Mouse (Mus musculus) myocyte (in vitro differentiated cells): ENCODE measurements around the gene St8sia1.

Experiments
- CEBPB ChIP-seq: IDR thresholded peaks from 2 replicates; pipeline ENCODE4 v1.6.1; 2011; ENCODE audit warnings: mild to moderate bottlenecking, moderate library complexity; ENCODE audit not compliant: poor library complexity, insufficient read depth, severe bottlenecking
- E2F4 ChIP-seq: IDR thresholded peaks from one replicate; pipeline ENCODE4 v1.6.1; 2011; ENCODE audit warnings: mild to moderate bottlenecking, control low read depth, moderate library complexity; ENCODE audit not compliant: insufficient read depth
- MAX ChIP-seq: IDR thresholded peaks from one replicate; pipeline ENCODE4 v1.6.1; 2011; ENCODE audit warnings: low read depth, mild to moderate bottlenecking, control low read depth
- MYOD1 ChIP-seq, 3 experiments: IDR thresholded peaks; one replicate each; pipeline ENCODE4 v1.6.1; 2011; ENCODE audit warnings: control low read depth in 2 of 3, low read depth in 2 of 3, mild to moderate bottlenecking in 2 of 3, moderate library complexity in 1 of 3; ENCODE audit not compliant: insufficient read length in 2 of 3, control insufficient read depth in 1 of 3
- MYOG ChIP-seq, 3 experiments: IDR thresholded peaks; one replicate each; pipeline ENCODE4 v1.6.1; 2011; ENCODE audit warnings: control low read depth in 2 of 3, low read depth in 2 of 3, mild to moderate bottlenecking in 2 of 3; ENCODE audit not compliant: insufficient read length in 2 of 3, control insufficient read depth in 1 of 3, insufficient read depth in 1 of 3
- POLR2A ChIP-seq: IDR thresholded peaks from one replicate; pipeline ENCODE4 v1.6.1; 2011; ENCODE audit warnings: low read depth, mild to moderate bottlenecking, control low read depth, moderate library complexity; ENCODE audit not compliant: insufficient read length
- POLR2AphosphoS2 ChIP-seq: IDR thresholded peaks from one replicate; pipeline ENCODE4 v1.6.1; 2011; ENCODE audit warnings: low read depth, control low read depth; ENCODE audit not compliant: insufficient read length
- REST ChIP-seq: IDR thresholded peaks from one replicate; pipeline ENCODE4 v1.6.1; 2011; ENCODE audit warnings: mild to moderate bottlenecking, control low read depth, moderate library complexity; ENCODE audit not compliant: insufficient read depth, insufficient read length
- SRF ChIP-seq: IDR thresholded peaks from one replicate; pipeline ENCODE4 v1.6.1; 2011; ENCODE audit warnings: low read depth; ENCODE audit not compliant: control insufficient read depth, insufficient read length
- TCF12 ChIP-seq: IDR thresholded peaks from one replicate; pipeline ENCODE4 v1.6.1; 2011; ENCODE audit warnings: mild to moderate bottlenecking, control low read depth; ENCODE audit not compliant: poor library complexity, insufficient read depth, severe bottlenecking
- TCF3 ChIP-seq: IDR thresholded peaks from one replicate; pipeline ENCODE4 v1.6.1; 2011; ENCODE audit warnings: low read depth, control low read depth; ENCODE audit not compliant: insufficient read length
- USF1 ChIP-seq: IDR thresholded peaks from one replicate; pipeline ENCODE4 v1.6.1; 2011; ENCODE audit warnings: low read depth, mild to moderate bottlenecking, control low read depth, moderate library complexity

- TF ChIP-seq TCF12: no peak
- TF ChIP-seq REST: no peak
- no peak for TF ChIP-seq POLR2A
- no peak for TF ChIP-seq E2F4
- TF ChIP-seq MAX: no peak
- TF ChIP-seq USF1: no peak
- TF ChIP-seq SRF: no peak
- no peak for TF ChIP-seq MYOD1 (IDR thresholded peaks at IDR 0.05; ENCODE audit: control insufficient read depth in 1 of 3, insufficient read length in 2 of 3, low read depth in 2 of 3)
- TF ChIP-seq POLR2AphosphoS2: no peak
- no peak for TF ChIP-seq MYOG (IDR thresholded peaks at IDR 0.05; ENCODE audit: control insufficient read depth in 1 of 3, insufficient read depth in 1 of 3, insufficient read length in 2 of 3, low read depth in 2 of 3)
- no peak for TF ChIP-seq CEBPB
- TF ChIP-seq TCF3: no peak
Measured at GRCm38 (mm10) chr6:142887375-142887774, 76.9 kb downstream of the St8sia1 start.
